Mouse (Mus musculus) adrenal gland, postnatal 4 days (tissue): Measurements from ENCODE around the gene Rgs13. TPM values are rescaled to one million over a fixed set of nuclear protein-coding genes. Genes with fewer than 3 reads are reported as not detected.
"Not testable (repeated sequence)": the region's sequence is repeated elsewhere in the genome, so short reads cannot be mapped to it uniquely, and the experiment has no call there.

Source experiments
- DNase-seq, 2 experiments: peaks; one replicate each; pipeline ENCODE4 v3.0.0; 2021 to 2022; ENCODE audit warnings: low spot score in 2 of 2, mixed read lengths in 2 of 2
- total RNA-seq, 2 experiments: library from RNA; stranded (reverse); gene quantifications; 2 replicates each; pipeline ENCODE4 v1.2.3; 2021

Gene Rgs13
- total RNA-seq, 2 experiments from 2014 or later: 0.25 TPM; not detected in 1

DNA sequence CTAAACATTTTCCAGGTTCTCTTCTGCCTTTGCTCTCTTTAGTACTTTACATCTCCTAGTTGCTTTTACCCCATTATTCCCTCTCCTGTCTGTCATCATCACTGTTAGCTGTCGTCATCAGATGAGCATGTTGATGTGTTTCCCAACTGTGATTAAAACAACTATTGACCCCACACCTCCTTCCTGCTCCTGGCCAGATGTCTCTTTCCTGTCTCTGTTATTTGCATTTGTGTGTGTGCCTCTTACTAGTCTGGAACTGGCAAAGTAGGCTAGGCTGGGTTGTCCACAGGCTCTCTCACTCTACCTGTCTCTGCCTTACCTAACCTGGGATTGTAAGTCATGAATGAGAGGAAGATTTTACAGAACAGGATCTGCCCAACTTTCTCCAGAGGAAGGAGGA lies 24.6 kb downstream of the Rgs13 start:
- DNase-seq: no peak

- no peak for DNase-seq
These were observed 25.0 kb downstream of the Rgs13 start for GRCm38 (mm10) chr1:144152184-144152525.

DNA sequence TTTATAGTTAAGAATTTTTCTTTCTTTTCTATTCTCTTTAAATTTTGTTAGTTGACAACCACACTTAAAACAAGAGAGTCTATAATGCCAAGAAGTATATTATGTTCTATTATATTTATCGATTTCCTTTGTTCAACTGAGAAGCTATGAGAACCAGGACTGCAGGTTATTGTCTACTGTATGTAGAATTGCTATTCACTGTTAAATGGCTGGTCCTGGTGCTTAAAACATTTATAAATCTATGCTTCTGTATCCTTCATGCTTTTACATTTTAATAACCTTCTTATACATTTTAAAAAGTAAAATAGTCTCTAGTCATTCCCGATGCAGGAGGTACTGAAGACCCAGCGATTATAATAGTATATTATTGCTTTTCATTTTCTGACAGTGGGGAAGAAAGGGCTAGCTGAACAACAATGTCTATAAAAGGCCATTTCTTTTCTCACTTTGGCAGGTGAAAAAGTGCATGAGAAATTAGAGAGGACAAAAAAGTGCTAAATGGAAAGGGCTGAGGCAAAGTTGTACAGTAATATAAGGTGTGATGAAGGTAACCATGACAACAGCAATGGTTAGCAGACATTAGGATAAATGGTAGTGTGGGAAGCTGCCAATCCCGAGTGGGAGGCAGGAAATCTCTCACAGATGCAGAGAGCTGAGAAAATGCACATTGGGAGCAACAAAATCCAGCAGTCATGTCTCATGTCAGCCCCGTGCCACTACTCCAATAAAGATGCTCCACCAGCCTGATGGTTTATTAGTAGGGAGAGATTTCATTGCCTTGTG lies 25.6 kb downstream of the Rgs13 start:
- DNase-seq: no peak

DNA sequence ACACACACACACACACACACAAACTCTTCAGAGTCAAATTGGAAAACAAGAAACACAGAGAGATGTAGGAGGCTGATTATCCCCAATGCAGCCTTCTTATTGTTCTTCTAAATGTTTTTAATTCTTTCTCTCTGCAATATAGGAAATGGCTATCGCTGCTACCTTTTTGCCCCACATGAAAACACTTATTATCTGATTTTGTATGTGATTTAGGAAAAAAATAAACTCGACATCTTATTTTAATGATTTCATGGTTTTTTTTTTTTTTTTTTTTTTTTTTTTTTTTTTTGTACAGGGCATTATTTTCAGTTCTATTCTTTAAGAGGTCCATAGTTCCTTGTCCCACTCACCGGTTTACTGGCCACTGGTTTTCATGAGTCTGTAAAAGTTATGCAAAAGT lies 27.2 kb downstream of the Rgs13 start:
- no peak for DNase-seq

- not testable (repeated sequence) for DNase-seq
These were observed 35.8 kb downstream of the Rgs13 start for GRCm38 (mm10) chr1:144141398-144141797.

- no peak for DNase-seq
These were observed 37.3 kb downstream of the Rgs13 start for GRCm38 (mm10) chr1:144139847-144140246.

DNA sequence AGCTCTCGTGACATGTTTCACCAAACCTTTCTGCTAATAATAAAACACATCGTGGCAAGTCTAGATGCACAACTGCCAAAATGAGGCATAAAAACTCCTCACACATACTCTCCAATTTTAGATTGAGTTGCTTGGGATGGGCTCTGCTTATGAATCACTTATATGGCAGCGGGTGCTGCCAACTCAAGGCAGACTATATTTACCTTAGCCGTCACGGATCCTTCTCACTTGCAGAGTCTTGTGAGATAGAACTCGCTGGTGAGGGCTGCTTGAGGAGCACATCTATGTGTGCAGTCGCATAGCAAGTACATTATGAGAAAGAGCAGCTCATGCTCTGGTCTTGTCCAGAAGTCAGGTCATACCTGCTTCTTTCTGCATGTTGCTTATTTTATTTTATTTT lies 49.2 kb downstream of the Rgs13 start:
- no peak for DNase-seq

- no peak for DNase-seq
These were observed 57.1 kb downstream of the Rgs13 start for GRCm38 (mm10) chr1:144120042-144120441.

- DNase-seq: no peak
These were observed 57.7 kb downstream of the Rgs13 start for GRCm38 (mm10) chr1:144119456-144119855.

- DNase-seq: no peak
These were observed 61.1 kb downstream of the Rgs13 start for GRCm38 (mm10) chr1:144115848-144116727.

- no peak for DNase-seq
These were observed 63.6 kb downstream of the Rgs13 start for GRCm38 (mm10) chr1:144113438-144114074.

- DNase-seq: no peak
These were observed 64.2 kb downstream of the Rgs13 start for GRCm38 (mm10) chr1:144112946-144113345.

- no peak for DNase-seq
These were observed 78.4 kb downstream of the Rgs13 start for GRCm38 (mm10) chr1:144098587-144099258.

- DNase-seq: no peak
These were observed 86.8 kb downstream of the Rgs13 start for GRCm38 (mm10) chr1:144090410-144090809.

Other genes with a start within 250 kb of the Rgs13 start
- 100 to 1,000 TPM; 169 to 213 TPM for gene Rgs2, start 173.2 kb downstream of the Rgs13 start, total RNA-seq
- 1 to 10 TPM; 1.6 to 2.0 TPM for gene Rgs1, start 71.9 kb upstream of the Rgs13 start, total RNA-seq